Mouse (Mus musculus) hindbrain, embryonic 15.5 days (tissue): Measurements from ENCODE around the gene Caly. TPM values are rescaled to one million over a fixed set of nuclear protein-coding genes. Genes with fewer than 3 reads are reported as not detected.

Experiments used
- ATAC-seq: fragments of 200-750 bp; cut with Nextera tagmentation; 2 replicates; pipeline ENCODE4 v1.8.0; 2017; ENCODE audit warnings: low read depth, moderate number of reproducible peaks, moderate TSS enrichment; ENCODE audit not compliant: low FRiP score
- H3K27ac ChIP-seq: fragments of 300-500 bp; sonication (generic); replicated peaks from 2 replicates; pipeline ENCODE4 v1.5.1; 2015; ENCODE audit warnings: mild to moderate bottlenecking, inconsistent platforms
- H3K27me3 ChIP-seq: fragments of 300-500 bp; sonication (generic); 2 replicates; pipeline ENCODE4 v1.6.1; 2015; ENCODE audit warnings: control low read depth, inconsistent platforms
- H3K36me3 ChIP-seq: fragments of 300-500 bp; sonication (generic); 2 replicates; pipeline ENCODE4 v1.6.1; 2015; ENCODE audit warnings: control low read depth, inconsistent platforms
- H3K4me1 ChIP-seq: fragments of 300-500 bp; sonication (generic); replicated peaks from 2 replicates; pipeline ENCODE4 v1.6.1; 2015; ENCODE audit warnings: control low read depth, inconsistent platforms
- H3K4me2 ChIP-seq: fragments of 300-500 bp; sonication (generic); 2 replicates; pipeline ENCODE4 v1.6.1; 2015; ENCODE audit warnings: moderate library complexity, mild to moderate bottlenecking, inconsistent platforms
- H3K4me3 ChIP-seq: fragments of 300-500 bp; sonication (generic); 2 replicates; pipeline ENCODE4 v1.5.1; 2015; ENCODE audit warnings: mild to moderate bottlenecking, inconsistent platforms
- H3K9ac ChIP-seq: fragments of 300-500 bp; sonication (generic); 2 replicates; pipeline ENCODE4 v1.6.1; 2015; ENCODE audit warnings: inconsistent platforms
- H3K9me3 ChIP-seq: fragments of 300-500 bp; sonication (generic); 2 replicates; pipeline ENCODE4 v1.6.1; 2016; ENCODE audit warnings: control low read depth, inconsistent platforms
- WGBS: fragments of 180-500 bp; shearing (Covaris S2); methylation state at CpG from one replicate; pipeline ENCODE4 v1.1.7; 2015; 5-methylcytosine and 5-hydroxymethylcytosine counted together
- polyA plus RNA-seq: library from polyadenylated mRNA; unstranded; fragments of >200 nt; fragmentation: Nextera tagmentation; extraction: Ambion mirVana; gene quantifications from 2 replicates; pipeline ENCODE4 v1.2.1, GENCODE M21; 2015

Gene Caly
- polyA plus RNA-seq, 1 experiment from 2014 or later, result 296 TPM

DNA sequence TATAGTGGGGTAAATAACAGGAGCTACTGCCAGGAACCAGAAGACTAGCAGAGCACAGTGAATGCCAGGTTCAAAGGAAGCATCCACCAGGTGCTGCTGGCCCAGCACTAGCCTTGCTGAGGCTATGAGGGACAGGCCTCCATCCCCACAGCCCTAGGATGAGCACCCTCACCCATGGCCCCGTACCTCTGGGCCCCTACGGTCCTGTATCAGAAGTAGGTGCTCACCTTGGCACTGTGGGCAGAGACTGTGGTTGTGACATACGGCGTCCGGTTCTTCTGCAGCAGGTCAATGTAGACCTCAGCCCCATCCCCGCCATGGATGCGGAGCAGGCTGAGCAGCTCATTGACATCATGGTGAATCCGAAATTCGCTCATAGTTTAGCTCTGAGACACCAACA, 49.0 kb downstream of the Caly start:
- no peaks in the 10 kb centered on the region for H3K27me3 ChIP-seq
- ATAC-seq, result no peak
- H3K9ac ChIP-seq, result no peak overlapping the region
- H3K9me3 ChIP-seq, result no peaks in the 10 kb centered on the region
- WGBS, result 95% methylated on average over 9 of the region's 9 CpGs
- no peak overlapping the region for H3K4me3 ChIP-seq
- H3K4me2 ChIP-seq, result no peak overlapping the region
- peaks cover 47% of the 10 kb centered on the region for H3K36me3 ChIP-seq
- no peak overlapping the region for H3K27ac ChIP-seq
- peaks cover 24% of the 10 kb centered on the region for H3K4me1 ChIP-seq

DNA sequence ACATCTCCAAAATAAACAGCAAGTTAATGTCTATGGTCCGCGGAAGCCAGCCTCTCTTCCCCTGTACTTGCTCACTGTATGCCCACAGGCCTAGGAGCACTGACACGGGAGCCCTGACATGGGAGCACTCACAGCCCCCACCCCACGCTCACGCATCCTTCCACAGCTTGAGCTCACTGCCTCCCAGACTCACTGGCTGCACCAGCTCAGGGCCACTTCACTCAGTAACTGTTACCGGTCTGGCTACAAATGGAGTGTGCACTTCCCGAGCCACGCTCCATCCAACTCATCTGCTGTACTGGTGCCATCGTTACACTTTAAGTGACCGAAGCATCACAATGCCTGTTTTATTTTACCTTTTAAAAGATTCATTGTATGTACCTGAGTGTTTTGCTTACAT, 50.0 kb downstream of the Caly start:
- peaks cover 53% of the 10 kb centered on the region for H3K36me3 ChIP-seq

DNA sequence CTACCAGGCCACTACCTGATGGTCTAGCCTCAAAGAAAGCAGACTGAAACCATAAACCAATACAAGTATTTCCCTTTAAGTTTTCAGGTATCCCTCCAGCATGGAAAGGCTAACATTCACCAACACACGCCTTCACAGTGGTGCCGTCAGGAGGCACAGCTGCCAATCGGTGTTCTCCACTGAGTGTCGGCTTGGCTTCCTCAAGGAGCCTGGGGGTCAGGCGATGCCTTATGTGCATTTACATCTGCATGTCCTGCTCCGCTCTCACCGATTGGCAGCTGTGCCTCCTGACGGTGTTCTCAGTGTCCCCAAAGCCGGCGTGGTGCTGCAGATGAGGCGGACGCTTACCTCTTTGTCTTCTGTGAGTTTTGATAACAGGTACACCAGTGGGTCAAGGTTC, 50.6 kb downstream of the Caly start:
- no peak for ATAC-seq
- H3K36me3 ChIP-seq, result peaks cover 53% of the 10 kb centered on the region
- no peaks in the 10 kb centered on the region for H3K9me3 ChIP-seq
- no peak overlapping the region for H3K4me2 ChIP-seq
- no peak overlapping the region for H3K4me3 ChIP-seq
- peaks cover 15% of the 10 kb centered on the region for H3K4me1 ChIP-seq
- H3K27me3 ChIP-seq, result no peaks in the 10 kb centered on the region
- no peak overlapping the region for H3K27ac ChIP-seq
- 95% methylated on average over 12 of the region's 12 CpGs for WGBS
- no peak overlapping the region for H3K9ac ChIP-seq

More for the DNA sequence above, 50.0 kb downstream of the Caly start:
- ATAC-seq, result no peak
- Histone ChIP-seq H3K4me3 (no peak overlapping the region), H3K27ac (no peak overlapping the region), H3K27me3 (no peaks in the 10 kb centered on the region), H3K9me3 (no peaks in the 10 kb centered on the region), H3K9ac (no peak overlapping the region), H3K4me2 (no peak overlapping the region), H3K4me1 (peaks cover 20% of the 10 kb centered on the region)
- 97% methylated on average over 10 of the region's 10 CpGs for WGBS

Other genes starting within 250 kb of the Caly start
- gene Adgra1, start 248.4 kb downstream of the Caly start, polyA plus RNA-seq, result 26.2 and 26.5 TPM in 2 replicates
- 14.6 and 18.1 TPM in 2 replicates for gene Kndc1, start 187.9 kb downstream of the Caly start, polyA plus RNA-seq
- not detected in 2 replicates for gene Utf1, start 138.8 kb downstream of the Caly start, polyA plus RNA-seq
- gene 6430531B16Rik, start 103.8 kb downstream of the Caly start, polyA plus RNA-seq, result 0.68 and 0.97 TPM in 2 replicates
- 2.9 and 3.6 TPM in 2 replicates for gene Adam8, start 90.0 kb downstream of the Caly start, polyA plus RNA-seq
- 48.1 and 56.8 TPM in 2 replicates for gene Zfp511, start 46.2 kb downstream of the Caly start, polyA plus RNA-seq
- 53.3 and 56.6 TPM in 2 replicates for gene Tubgcp2, start 45.9 kb downstream of the Caly start, polyA plus RNA-seq
- gene Msx3, start 33.5 kb downstream of the Caly start, polyA plus RNA-seq, result 5.5 and 9.5 TPM in 2 replicates
- not detected in 2 replicates for gene Prap1, start 10.8 kb upstream of the Caly start, polyA plus RNA-seq
- 37.6 and 41.2 TPM in 2 replicates for gene Fuom, start 19.9 kb upstream of the Caly start, polyA plus RNA-seq
- gene Paox, start 33.3 kb upstream of the Caly start, polyA plus RNA-seq, result 7.7 and 9.6 TPM in 2 replicates
- 115 and 120 TPM in 2 replicates for gene Echs1, start 33.9 kb upstream of the Caly start, polyA plus RNA-seq
- gene Mtg1, start 55.0 kb upstream of the Caly start, polyA plus RNA-seq, result 27.4 and 31.1 TPM in 2 replicates
- 24.9 and 28.2 TPM in 2 replicates for gene Sprn, start 72.3 kb upstream of the Caly start, polyA plus RNA-seq
- gene Olfr522, start 82.2 kb upstream of the Caly start, polyA plus RNA-seq, result not detected in 2 replicates
- not detected in 2 replicates for gene Olfr523, start 90.7 kb upstream of the Caly start, polyA plus RNA-seq
- not detected in 2 replicates for gene Olfr524, start 123.4 kb upstream of the Caly start, polyA plus RNA-seq
- 0.04 TPM in 1 of 2 replicates, not detected in the other for gene Cd163l1, start 135.7 kb upstream of the Caly start, polyA plus RNA-seq
- not detected in 2 replicates for gene 5830411N06Rik, start 164.7 kb upstream of the Caly start, polyA plus RNA-seq
- gene Olfr525, start 238.3 kb upstream of the Caly start, polyA plus RNA-seq, result not detected in 2 replicates